Mouse (Mus musculus) fat pad, adult 2 months (tissue): Measurements from ENCODE around the gene 1810013L24Rik.
"Not testable (repeated sequence)": the region's sequence is repeated elsewhere in the genome, so short reads cannot be mapped to it uniquely, and the experiment has no call there.

Source experiments
- DNase-seq: peaks from one replicate; pipeline ENCODE4 v3.0.0-alpha.2; 2011; ENCODE audit warnings: low read depth, low spot score; ENCODE audit errors: extremely low read depth

1810013L24Rik gene

DNA sequence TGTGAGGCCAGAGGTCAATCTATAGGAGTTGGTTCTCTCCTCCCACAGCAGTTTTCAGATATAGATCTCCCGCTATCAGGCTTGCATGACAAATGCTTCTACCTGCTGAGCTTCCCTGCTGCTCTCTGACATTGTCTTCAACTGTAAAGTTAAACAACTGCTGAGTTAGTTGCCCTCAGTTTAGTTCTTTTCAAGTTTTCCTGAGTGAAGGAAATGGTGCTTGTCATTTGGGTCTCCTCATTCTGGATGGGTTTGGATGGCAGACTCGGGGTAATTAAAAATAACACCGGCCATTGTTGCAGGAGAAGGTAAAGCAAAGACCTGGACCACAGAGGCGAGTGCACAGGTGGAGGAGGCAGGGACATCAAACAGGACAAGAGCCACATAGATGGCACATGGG, 64.3 kb downstream of the 1810013L24Rik start:
- DNase-seq, result not testable (repeated sequence)

DNA sequence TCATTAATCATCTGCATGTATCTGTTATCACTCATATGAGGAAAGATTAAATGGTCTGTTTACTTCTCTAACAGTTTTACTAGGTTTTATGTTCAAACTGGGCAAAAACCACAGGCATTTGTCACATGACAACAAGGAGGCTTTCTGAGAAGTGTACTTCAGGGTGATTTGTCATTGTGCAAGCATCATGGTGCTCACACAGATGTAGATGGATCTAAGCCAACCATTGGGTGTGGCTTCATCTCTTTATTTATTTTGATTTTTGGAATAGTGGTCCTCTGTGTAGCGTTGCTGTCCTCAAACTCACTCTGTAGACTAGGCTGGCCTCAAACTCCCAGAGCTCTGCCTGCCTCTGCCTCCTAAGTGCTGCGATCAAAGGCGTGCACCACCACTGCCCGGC, 65.4 kb downstream of the 1810013L24Rik start:
- DNase-seq, result no peak

DNA sequence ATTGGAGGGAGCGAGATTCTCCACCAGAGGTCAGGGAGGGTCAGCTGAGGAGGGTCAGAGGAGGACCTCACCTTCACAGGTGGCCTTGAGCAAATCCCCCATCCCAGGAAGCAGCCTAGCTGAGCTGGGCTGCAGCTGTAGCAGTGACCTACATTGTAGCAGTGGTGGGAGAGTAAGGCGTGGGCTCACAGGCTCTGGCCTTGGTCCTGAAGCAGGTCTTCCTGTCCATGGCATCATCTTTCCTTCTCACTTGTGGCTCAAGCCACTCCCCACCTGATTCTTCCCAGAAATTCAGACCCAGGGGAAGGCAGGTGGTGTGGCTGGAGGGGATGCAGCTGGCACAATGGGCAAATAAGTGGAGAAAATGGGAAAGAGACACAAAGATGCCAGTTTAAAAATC, 76.2 kb downstream of the 1810013L24Rik start:
- not testable (repeated sequence) for DNase-seq
